Mouse (Mus musculus): ENCODE measurements at regions not wholly inside any gene's neighbourhood (a gene's known extent, or its start where the extent isn't known, plus 50 kb on each side); places are given as distances from the start of the nearest gene placed in this dataset.

DNA sequence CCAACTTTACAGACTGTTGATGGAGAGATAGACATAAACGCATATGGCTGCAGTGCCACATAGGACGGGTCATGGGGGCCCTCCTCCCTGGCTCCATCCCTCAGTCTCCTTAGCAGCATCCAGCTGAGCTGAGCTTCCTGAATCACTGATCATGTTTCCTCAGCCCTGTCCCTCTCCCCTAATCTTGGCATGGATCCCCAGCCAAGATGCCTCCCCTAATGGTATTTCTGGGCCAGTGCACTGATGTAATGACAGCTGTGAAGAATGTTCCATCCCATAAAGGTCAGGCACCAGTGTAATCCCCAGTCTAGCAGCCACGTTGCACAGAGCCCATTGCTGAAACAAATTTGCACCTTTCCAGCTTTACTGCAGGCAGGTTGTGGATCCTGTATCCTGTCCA, 576.5 kb upstream of the Cpeb2 start:
- H3K27me3 ChIP-seq (replicated peaks), result no peaks in the 10 kb centered on the region
- no peak overlapping the region for H3K4me2 ChIP-seq (ENCODE audit: insufficient read depth, low read depth, poor library complexity, severe bottlenecking)
- no peaks in the 10 kb centered on the region for H3K4me1 ChIP-seq (ENCODE audit: control insufficient read depth in 1 of 2, insufficient read depth in 2 of 2)
- H3K9me3 ChIP-seq (replicated peaks; ENCODE audit: low read length), result no peaks in the 10 kb centered on the region
- dilution Hi-C loops (cut with MboI; ENCODE audit: extremely low pct_ligation_motif_present, extremely low pct_unique_long_range_greater_than_20kb, low sequenced_read_pairs) (no loop called here), in situ Hi-C loops (cut with MboI; ENCODE audit: low pct_ligation_motif_present, low pct_unique_long_range_greater_than_20kb, low sequenced_read_pairs) (no loop called here)
- no peak overlapping the region for H3K9ac ChIP-seq (ENCODE audit: insufficient read depth, low read depth)
- no peak overlapping the region for H3K4me3 ChIP-seq (replicated peaks in 1 of 3; ENCODE audit: low read depth in 2 of 3, low read length in 2 of 3, poor library complexity in 1 of 3)
- no peak for DNase-seq (ENCODE audit: extremely low read depth)
- no peak for TF ChIP-seq ZKSCAN1 (IDR thresholded peaks at IDR 0.05; ENCODE audit: borderline replicate concordance, low read depth, low read length)
- no peak for TF ChIP-seq MAFK (IDR thresholded peaks at IDR 0.05; ENCODE audit: insufficient replicate concordance, low read length)
- TF ChIP-seq JUND (conservative IDR thresholded peaks at IDR 0.05; ENCODE audit: low read depth, low read length), result no peak
- TF ChIP-seq RAD21 (IDR thresholded peaks at IDR 0.05; ENCODE audit: low read depth, low read length), result no peak
- no peak for TF ChIP-seq CHD2 (IDR thresholded peaks at IDR 0.05; ENCODE audit: low read length)
- H3K27ac ChIP-seq (ENCODE audit: insufficient read depth, low read depth), result no peak overlapping the region
- no peaks in the 10 kb centered on the region for H3K79me2 ChIP-seq (replicated peaks; ENCODE audit: control insufficient read depth, extremely low read depth, insufficient read depth, poor library complexity, severe bottlenecking)
- H3K36me3 ChIP-seq (replicated peaks in 1 of 2; ENCODE audit: control insufficient read depth in 1 of 2, insufficient read depth in 1 of 2, low read length in 1 of 2), result no peaks in the 10 kb centered on the region

GRCm38 (mm10) chr5:42659994-42660393, 573.0 kb upstream of the Cpeb2 start:
- no peaks in the 10 kb centered on the region for H3K36me3 ChIP-seq (replicated peaks in 1 of 2; ENCODE audit: control insufficient read depth in 1 of 2, insufficient read depth in 1 of 2, low read length in 1 of 2)
- no peak overlapping the region for H3K27ac ChIP-seq (ENCODE audit: insufficient read depth, low read depth)
- dilution Hi-C loops (cut with MboI; ENCODE audit: extremely low pct_ligation_motif_present, extremely low pct_unique_long_range_greater_than_20kb, low sequenced_read_pairs), result no loop called here

DNA sequence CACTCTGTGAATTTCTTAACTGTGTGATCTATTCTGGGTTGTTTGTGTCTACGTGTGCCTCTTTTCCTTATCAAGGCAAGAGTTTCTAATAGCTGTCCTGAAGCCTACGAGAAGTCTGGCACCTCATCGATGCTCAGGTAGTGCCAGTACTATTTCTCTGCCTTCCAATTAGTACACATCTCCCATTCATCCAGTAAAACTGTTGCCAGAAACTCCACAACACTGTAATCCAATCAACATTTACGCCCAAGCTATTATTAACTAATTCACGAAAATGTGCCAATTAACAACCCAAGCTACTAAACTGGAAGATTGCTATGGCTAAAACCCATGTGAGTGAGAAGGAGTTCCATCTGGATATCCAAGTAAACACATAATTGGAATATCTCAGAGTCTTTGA, 553.4 kb upstream of the Cpeb2 start:
- Histone ChIP-seq H3K36me3 (replicated peaks in 1 of 2; ENCODE audit: control insufficient read depth in 1 of 2, insufficient read depth in 1 of 2, low read length in 1 of 2) (no peaks in the 10 kb centered on the region), H3K4me2 (ENCODE audit: insufficient read depth, low read depth, poor library complexity, severe bottlenecking) (no peak overlapping the region), H3K27me3 (replicated peaks) (no peaks in the 10 kb centered on the region), H3K9ac (ENCODE audit: insufficient read depth, low read depth) (no peak overlapping the region), H3K9me3 (replicated peaks; ENCODE audit: low read length) (no peaks in the 10 kb centered on the region), H3K79me2 (replicated peaks; ENCODE audit: control insufficient read depth, extremely low read depth, insufficient read depth, poor library complexity, severe bottlenecking) (no peaks in the 10 kb centered on the region), H3K4me3 (replicated peaks in 1 of 3; ENCODE audit: low read depth in 2 of 3, low read length in 2 of 3, poor library complexity in 1 of 3) (no peak overlapping the region), H3K27ac (ENCODE audit: insufficient read depth, low read depth) (no peak overlapping the region), H3K4me1 (ENCODE audit: control insufficient read depth in 1 of 2, insufficient read depth in 2 of 2) (no peaks in the 10 kb centered on the region)
- dilution Hi-C loops (cut with MboI; ENCODE audit: extremely low pct_ligation_motif_present, extremely low pct_unique_long_range_greater_than_20kb, low sequenced_read_pairs), result no loop called here
- no peak for DNase-seq (ENCODE audit: extremely low read depth)
- in situ Hi-C loops (cut with MboI; ENCODE audit: low pct_ligation_motif_present, low pct_unique_long_range_greater_than_20kb, low sequenced_read_pairs), result no loop called here
- no peak for TF ChIP-seq ZKSCAN1 (IDR thresholded peaks at IDR 0.05; ENCODE audit: borderline replicate concordance, low read depth, low read length)

More at GRCm38 (mm10) chr5:42659994-42660393, 573.0 kb upstream of the Cpeb2 start:
- no peak for DNase-seq (ENCODE audit: extremely low read depth)
- in situ Hi-C loops (cut with MboI; ENCODE audit: low pct_ligation_motif_present, low pct_unique_long_range_greater_than_20kb, low sequenced_read_pairs), result no loop called here
- Histone ChIP-seq H3K9me3 (replicated peaks; ENCODE audit: low read length) (no peaks in the 10 kb centered on the region), H3K4me1 (ENCODE audit: control insufficient read depth in 1 of 2, insufficient read depth in 2 of 2) (no peaks in the 10 kb centered on the region), H3K27me3 (replicated peaks) (no peaks in the 10 kb centered on the region), H3K9ac (ENCODE audit: insufficient read depth, low read depth) (no peak overlapping the region), H3K4me3 (replicated peaks in 1 of 3; ENCODE audit: low read depth in 2 of 3, low read length in 2 of 3, poor library complexity in 1 of 3) (no peak overlapping the region), H3K79me2 (replicated peaks; ENCODE audit: control insufficient read depth, extremely low read depth, insufficient read depth, poor library complexity, severe bottlenecking) (no peaks in the 10 kb centered on the region), H3K4me2 (ENCODE audit: insufficient read depth, low read depth, poor library complexity, severe bottlenecking) (no peak overlapping the region)
- TF ChIP-seq CTCF (conservative IDR thresholded peaks at IDR 0.05 in 1 of 2, IDR thresholded peaks at IDR 0.05 in 1 of 2; ENCODE audit: low read depth in 2 of 2, low read length in 2 of 2) (no peak), RCOR1 (conservative IDR thresholded peaks at IDR 0.05; ENCODE audit: low read depth, low read length) (no peak), ELF1 (IDR thresholded peaks at IDR 0.05; ENCODE audit: low read depth, low read length) (no peak), PAX5 (IDR thresholded peaks at IDR 0.05; ENCODE audit: low read length) (no peak), ZNF384 (IDR thresholded peaks at IDR 0.05; ENCODE audit: low read depth, low read length) (no peak), POLR2A (IDR thresholded peaks at IDR 0.05; ENCODE audit: low read depth, low read length) (no peak), MAX (IDR thresholded peaks at IDR 0.05; ENCODE audit: low read length) (no peak), ZC3H11A (IDR thresholded peaks at IDR 0.05; ENCODE audit: low read depth, low read length) (no peak), NRF1 (IDR thresholded peaks at IDR 0.05; ENCODE audit: low read depth, low read length) (no peak), ZKSCAN1 (IDR thresholded peaks at IDR 0.05; ENCODE audit: borderline replicate concordance, low read depth, low read length) (no peak), SMC3 (IDR thresholded peaks at IDR 0.05; ENCODE audit: low read depth, low read length) (no peak), USF2 (conservative IDR thresholded peaks at IDR 0.05; ENCODE audit: low read depth, low read length) (no peak), JUND (conservative IDR thresholded peaks at IDR 0.05; ENCODE audit: low read depth, low read length) (no peak), GABPA (IDR thresholded peaks at IDR 0.05; ENCODE audit: insufficient replicate concordance, low read depth, low read length) (no peak), ETS1 (conservative IDR thresholded peaks at IDR 0.05; ENCODE audit: low read depth, low read length) (no peak), JUN (IDR thresholded peaks at IDR 0.05; ENCODE audit: insufficient read depth, low read depth, low read length) (no peak), MAFK (IDR thresholded peaks at IDR 0.05; ENCODE audit: insufficient replicate concordance, low read length) (no peak), KAT2A (IDR thresholded peaks at IDR 0.05; ENCODE audit: insufficient replicate concordance, low read length) (no peak), RAD21 (IDR thresholded peaks at IDR 0.05; ENCODE audit: low read depth, low read length) (no peak), NELFE (IDR thresholded peaks at IDR 0.05; ENCODE audit: low read depth, low read length) (no peak)
